Mouse (Mus musculus): ENCODE measurements around the gene Rpl3l.
A peak's percentile ranks its signal among the peaks of the same experiment; 100 is the strongest.
"Not testable (repeated sequence)": the region's sequence is repeated elsewhere in the genome, so short reads cannot be mapped to it uniquely, and the experiment has no call there.

Gene Rpl3l

DNA sequence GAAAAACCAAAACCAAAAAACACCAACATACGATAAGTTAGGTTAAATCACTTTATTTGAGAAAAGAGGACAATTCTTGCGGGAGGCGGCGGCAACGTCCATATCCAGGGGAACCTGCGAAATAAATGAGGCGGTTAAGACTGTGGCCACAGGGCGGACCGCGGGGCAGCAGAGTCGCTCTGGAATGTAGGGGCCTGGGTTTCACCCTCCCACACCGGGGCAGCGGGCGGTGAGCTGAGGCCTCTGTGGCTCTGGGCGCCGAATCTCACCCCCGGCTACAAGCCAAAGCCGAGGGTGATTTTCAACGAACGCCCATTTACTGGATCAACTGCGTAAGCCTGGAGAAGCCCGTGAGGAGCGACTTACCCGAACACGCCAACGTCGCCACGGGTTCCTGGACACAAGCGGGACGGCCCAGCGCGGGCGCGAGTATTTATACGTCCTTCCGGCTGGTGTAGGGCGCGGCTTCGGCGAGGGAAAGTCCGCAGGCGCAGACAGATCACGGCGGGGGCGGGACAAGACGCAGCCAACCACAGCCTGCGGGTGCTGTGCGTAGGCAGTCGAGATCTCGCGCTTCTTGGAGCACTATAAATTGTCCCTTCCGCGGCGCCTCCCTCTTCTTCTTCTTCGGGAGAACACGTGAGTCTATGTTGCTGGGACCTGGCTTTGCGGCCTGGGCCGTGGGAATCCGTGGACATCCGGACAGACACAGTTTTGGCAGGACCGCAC is 8.0 kb upstream of the Rpl3l start:
- peak; percentile 90 to 99 for DNase-seq (ENCODE audit: low spot score in 2 of 2)

DNA sequence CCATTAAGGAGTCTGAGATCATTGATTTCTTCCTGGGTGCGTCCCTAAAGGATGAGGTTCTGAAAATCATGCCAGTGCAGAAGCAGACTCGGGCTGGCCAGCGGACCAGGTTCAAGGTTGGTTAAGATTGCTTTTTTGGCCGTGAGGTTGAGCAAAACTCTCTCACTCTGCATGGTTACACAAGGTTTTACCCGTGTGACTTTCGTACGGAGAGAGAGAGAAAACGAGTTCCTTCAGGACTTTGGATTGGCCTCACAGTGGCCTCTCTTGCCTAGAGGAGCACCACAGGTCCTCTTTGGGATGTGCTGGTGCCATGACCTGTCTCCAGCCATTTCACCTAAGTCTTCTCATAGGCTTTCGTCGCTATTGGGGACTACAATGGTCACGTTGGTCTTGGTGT is 7.0 kb upstream of the Rpl3l start:
- DNase-seq (ENCODE audit: low spot score in 2 of 2) = not testable (repeated sequence)

DNA sequence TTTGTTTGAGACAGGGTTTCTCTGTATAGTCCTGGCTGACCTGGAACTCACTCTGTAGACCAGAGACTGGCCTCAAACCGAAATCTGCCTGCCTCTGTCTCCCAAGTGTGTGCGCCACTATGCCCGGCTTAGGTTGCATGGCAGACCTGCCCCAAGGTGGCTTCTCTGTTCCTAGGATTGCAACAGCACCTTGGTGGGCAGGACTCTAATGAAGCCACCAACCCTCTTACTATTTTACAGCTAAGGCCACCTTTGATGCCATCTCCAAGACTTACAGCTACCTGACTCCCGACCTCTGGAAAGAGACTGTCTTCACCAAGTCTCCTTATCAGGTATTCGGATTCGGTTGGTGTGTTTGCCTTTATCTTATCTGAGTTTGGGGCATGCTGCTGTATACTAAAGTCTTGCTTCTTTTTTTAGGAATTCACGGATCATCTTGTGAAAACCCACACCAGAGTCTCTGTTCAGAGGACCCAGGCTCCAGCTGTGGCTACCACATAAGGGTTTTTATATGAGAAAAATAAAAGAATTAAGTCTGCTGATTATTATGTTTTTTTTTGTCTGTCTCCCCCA is 6.2 kb upstream of the Rpl3l start:
- not testable (repeated sequence) for DNase-seq (ENCODE audit: low spot score in 2 of 2)

DNA sequence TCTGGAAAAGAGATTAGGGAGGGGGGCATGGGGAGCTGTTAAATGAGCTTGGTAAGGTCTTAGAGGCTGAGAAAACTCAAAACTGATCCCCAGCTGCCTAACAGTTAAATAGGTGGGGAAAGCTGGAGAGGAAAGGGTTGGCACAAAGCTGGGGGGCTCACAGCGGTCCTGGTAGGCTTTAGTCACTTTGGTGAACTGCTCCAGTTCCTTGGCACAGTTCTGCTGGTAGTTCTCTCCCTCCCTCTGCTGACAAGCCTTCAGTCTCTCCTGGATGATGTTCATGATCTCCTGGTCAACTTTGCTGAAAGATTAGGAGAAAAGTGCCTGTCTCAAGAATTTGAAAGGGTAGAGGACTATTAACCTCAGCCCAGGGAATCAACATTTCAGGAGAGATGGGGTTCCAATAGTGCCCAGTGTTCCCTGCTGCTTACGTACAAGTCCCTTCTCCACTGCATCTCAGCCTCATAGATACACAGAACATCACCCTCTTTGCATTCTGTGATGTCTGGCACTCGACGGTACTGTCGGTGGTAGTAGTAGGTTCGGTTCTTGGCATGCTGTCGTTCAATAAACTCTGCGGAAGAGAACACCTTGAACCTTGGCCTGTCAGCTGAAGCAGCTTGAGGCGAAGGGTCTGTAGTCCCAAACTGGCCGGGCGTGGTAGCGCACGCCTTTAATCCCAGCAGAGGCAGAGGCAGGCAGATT is 5.2 kb upstream of the Rpl3l start:
- DNase-seq (ENCODE audit: low spot score in 2 of 2) = no peak

DNA sequence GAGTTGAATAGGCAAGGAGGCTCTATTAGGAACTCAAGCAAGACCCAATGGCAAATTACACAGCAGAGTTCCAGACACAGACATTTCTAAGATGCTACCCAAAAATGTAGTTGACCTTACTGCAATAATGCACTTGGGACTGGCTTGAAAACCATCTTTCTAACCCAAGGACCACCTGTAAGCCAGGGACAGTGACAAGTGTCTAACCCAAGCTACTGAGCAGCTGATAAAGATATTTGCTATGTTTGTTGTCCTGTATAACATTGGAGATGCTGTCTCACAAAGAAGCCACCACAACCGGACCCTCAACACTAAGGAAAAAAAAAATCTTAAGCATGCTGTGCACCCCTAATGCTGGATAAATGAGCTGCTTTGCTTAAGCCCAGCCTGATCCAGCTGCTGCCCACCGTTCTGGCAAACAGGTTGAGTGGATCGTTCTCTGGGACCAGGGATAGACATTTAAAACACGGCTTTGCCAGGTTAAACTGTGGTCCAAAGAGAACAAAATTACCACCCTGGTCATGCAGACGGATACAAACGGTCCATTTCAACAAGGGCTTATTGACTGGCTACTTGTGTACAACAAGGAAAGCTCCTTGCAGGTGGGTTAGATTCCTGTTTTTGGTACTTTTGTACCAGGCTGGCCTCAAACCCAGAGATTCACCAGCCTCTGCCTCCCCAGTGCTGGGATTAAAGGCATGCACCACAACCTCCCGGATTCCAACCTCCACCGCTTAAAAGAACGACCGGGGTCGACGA is 4.3 kb upstream of the Rpl3l start:
- DNase-seq (ENCODE audit: low spot score in 2 of 2) = no peak

DNA sequence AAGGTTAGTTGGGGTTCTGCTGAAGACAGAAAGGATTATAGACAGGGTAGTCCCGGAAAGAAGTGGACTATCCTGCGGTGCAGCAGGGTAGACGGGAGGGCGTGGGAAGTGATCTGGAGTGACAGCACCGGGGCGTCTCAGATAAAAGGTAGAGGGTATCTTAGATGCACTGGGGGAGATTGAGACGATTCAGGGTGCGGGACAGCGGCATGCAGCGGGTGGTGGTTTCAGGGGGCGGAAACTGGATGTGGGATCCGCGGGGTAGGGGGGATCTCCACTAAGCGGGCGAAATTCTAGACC is 3.8 kb upstream of the Rpl3l start:
- peak in 1 of 2 experiments; percentile 61 for DNase-seq (ENCODE audit: low spot score in 2 of 2)

DNA sequence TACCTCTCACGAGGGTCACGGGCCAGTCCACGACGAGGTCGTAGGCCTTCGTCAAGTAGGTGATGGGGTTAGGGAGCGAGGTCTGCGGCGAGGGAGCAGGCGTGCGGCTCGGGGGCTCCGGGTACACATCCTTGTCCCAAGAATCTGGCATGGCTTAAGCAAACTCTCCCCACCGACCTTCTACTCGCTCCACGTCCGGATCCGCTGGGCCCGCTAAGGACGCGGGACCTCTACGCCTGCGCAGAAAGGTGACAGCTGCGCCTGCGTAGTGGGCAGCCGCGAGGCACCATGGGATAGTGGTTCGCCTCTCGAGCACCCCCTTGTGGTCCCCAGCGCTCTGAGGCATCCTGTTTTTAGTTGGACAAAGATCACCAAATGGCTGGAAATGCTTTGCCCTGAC is 3.4 kb upstream of the Rpl3l start, which contains the start of gene Ndufb10:
TSS of gene Ndufb10 (minus strand) at position 295 of the 400 bp plus-strand sequence.
- peak; percentile 97 to 99 for DNase-seq (ENCODE audit: low spot score in 2 of 2)

DNA sequence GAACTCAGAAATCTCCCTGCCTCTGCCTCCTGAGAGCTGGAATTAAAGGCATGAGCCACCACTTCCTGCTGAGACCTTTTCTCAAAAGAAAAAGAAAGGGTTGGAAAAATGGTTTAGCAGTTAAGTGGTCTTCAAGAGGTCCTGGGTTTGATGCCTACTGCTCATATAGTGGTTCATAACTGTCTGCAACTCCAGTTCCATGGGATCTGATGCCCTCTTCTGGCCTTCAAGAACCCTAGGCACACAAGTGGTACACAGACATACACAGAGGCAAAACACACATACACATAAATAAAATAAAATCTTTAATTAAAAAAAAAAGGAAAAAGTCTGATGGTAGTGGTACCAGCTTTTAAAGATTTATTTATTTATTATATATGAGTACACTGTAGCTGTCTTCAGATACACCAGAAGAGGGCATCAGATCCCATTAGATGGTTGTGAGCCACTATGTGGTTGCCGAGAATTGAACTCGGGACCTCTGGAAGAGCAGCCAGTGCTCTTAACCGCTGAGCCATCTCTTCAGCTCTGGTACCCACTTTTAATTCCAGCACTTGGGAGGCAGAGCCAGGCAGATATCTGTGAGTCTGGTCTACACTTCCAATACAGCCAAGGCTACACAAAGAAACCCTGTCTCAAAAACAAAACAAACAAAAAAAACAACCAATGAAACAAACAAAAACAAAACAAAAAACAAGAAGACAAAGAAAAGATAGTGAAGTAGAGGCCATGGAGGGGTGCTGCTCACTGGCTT is 1.8 kb upstream of the Rpl3l start:
- DNase-seq (ENCODE audit: low spot score in 2 of 2) = no peak

DNA sequence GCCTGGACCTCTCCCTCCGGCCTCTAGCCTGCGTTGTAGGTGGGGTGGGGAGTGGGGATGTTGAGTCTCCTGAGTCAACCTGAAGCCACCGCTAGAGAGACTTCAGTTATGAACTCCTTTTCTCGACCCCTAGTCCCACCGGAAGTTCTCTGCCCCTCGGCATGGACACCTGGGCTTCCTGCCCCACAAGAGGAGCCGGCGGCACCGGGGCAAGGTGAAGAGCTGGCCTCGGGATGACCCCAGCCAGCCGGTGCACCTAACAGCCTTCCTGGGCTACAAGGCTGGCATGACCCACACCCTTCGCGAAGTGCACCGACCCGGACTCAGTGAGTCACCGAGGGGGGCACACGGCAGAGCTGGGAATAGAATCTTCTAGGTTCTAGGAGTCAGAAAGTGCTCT is 564 bp downstream of the Rpl3l start:
- DNase-seq (ENCODE audit: low spot score in 2 of 2) = no peak

DNA sequence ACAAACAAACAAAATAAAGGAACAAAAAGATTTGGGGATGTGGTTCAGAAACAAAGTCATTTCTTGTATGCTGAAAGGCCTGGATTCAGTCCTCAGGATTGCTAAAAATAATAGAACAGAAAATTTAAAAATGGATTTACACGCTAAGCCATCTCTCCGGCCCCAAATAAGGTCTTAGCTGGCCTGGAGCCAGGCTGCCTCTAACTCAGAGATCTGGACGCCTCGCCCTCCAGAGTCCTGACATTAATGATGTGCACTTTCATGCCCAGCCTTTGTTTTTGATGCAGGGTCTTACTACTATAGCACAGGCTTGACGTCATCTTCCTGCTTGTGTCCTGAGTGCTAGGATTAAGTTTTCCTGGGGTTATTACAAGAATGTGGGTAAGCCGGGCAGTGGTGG is 1.4 kb downstream of the Rpl3l start:
- DNase-seq (ENCODE audit: low spot score in 2 of 2) = no peak

DNA sequence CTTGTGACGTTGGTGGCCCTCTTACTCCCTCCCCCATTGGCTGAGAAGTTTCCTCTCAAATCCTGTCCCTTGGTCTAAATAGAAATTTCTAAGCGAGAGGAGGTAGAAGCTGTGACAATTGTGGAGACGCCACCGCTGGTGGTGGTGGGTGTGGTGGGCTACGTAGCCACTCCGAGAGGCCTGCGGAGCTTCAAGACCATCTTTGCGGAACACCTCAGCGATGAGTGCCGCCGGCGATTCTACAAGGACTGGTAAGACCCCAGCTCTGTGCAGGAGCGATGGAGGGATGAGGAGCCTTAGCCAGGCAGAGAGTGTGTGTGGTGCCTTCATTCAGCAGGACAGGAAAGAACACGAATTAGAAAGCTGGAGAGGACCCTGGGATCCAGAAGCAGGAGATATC is 3.2 kb downstream of the Rpl3l start:
- no peak for DNase-seq (ENCODE audit: low spot score in 2 of 2)

DNA sequence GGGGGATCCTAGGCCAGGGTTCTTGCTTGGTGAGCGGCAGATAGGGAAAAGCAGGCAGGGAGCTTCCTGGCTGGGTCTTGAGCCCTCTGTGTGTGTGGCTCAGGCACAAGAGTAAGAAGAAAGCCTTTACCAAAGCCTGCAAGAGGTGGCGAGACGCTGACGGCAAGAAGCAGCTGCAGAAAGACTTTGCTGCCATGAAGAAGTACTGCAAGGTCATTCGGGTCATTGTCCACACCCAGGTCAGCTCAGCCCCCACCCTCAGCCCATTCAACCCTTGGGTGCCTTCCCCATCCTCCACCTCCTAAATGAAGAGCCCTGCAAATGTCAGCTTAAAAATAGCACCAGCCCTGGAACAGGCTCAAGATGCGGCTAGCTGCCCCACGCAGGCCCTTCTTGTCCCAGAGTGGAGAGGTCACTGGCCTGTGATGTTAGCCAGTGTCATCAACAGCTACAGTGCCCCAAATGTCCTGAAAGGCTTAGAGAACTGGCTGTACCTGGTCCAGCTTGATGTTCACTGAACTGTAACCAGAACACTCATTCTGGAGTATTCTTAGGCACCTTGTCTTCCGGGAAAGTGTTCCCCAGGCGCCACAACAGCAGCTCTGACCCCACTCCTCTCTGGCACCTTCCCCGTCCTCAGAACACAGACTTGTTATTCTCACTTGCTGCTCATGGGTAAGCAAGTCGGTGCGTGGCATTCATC is 4.8 kb downstream of the Rpl3l start:
- no peak for DNase-seq (ENCODE audit: low spot score in 2 of 2)

DNA sequence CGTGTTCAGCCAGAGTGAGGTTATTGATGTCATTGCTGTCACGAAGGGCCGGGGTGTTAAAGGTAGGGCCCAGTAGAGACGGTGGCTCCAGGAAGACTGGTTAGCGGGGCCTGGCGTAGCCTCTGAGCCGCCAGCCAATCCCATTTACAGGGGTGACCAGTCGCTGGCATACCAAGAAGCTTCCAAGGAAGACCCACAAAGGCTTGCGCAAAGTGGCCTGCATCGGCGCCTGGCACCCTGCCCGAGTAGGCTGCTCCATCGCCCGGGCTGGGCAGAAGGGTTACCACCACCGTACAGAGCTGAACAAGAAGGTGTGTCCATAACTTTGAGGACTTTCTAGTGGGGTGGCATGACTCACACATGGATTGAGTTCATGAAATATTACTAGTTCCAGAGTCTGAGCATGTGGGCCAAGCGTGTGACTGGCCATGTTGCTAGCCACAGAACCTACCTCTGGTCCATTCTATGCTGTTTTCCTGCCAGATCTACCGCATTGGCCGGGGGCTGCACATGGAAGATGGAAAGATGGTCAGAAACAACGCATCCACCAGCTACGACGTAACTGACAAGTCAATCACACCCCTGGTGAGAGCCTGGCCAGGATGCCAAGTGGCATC is 5.9 kb downstream of the Rpl3l start:
- no peak for DNase-seq (ENCODE audit: low spot score in 2 of 2)

DNA sequence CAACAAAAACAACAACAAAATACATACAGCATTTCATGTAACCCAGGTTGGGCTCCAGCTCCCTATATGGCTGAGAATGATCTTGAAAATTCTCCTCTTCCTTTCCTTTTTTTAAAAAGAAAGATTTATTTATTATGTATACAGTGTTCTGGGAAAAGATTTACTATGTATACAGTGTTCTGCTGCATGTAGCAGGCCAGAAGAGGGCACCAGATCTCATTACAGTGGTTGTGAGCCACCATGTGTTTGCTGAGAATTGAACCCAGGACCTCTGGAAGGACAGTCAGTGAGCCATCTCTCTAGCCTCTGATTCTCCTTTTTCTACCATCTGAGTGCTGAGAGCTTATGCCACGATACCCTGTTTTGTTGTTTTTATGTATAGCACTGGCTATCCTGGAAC is 6.9 kb downstream of the Rpl3l start:
- DNase-seq (ENCODE audit: low spot score in 2 of 2) = no peak

DNA sequence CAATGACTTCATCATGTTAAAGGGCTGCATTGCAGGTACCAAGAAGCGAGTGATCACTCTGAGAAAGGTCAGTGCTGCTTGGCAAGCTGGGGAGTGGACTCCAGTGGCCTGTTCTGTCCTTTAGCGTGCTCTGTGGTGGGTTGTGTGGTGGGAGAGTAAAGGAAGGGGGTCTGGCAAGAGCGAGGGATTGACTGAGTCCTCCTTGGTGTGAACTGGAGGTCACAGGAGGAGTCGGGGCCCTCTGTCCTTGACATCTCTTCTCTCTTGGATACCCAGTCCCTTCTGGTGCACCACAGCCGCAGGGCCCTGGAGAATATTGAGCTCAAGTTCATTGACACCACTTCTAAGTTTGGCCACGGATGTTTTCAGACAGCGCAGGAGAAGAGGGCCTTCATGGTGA is 7.8 kb downstream of the Rpl3l start:
- no peak for DNase-seq (ENCODE audit: low spot score in 2 of 2)

DNA sequence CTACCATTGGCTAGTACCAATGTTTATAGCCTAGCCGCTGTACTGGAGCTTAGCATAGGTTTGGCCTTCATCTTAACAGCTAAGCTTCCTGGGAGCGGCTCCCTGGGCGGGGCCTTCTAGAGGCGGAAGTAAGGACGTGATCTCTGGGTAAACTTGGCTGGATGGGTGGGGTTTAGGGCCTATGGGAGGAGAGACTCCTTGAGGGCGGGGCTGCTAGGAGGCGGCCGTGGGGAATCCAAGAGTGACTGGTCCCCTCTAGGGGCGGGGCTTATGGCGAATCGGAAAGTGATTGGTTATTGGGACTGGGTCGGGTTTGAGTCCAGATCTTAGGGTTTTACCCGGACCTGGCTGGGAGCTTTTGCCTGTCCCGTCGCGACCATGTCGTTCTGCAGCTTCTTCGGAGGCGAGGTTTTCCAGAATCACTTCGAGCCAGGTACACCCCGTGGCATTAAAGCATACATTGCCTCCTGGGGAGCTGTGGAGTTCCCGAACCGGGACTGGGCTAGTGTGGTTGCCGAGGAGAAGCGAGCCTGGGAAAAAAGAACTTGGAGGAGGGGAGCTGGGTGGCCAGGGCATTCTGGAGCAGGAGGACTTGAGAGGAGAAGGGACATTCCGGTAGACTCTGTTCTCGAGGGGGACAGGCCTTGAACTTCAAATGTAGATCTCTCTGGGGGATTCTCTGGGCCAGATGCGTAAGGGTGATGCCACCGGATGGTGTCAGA is 8.9 kb downstream of the Rpl3l start, which contains the start of gene Msrb1:
TSS of gene Msrb1 (plus strand) at position 313 of the 722 bp plus-strand sequence.
- DNase-seq (ENCODE audit: low spot score in 2 of 2) = peak; percentile 93 to 98

DNA sequence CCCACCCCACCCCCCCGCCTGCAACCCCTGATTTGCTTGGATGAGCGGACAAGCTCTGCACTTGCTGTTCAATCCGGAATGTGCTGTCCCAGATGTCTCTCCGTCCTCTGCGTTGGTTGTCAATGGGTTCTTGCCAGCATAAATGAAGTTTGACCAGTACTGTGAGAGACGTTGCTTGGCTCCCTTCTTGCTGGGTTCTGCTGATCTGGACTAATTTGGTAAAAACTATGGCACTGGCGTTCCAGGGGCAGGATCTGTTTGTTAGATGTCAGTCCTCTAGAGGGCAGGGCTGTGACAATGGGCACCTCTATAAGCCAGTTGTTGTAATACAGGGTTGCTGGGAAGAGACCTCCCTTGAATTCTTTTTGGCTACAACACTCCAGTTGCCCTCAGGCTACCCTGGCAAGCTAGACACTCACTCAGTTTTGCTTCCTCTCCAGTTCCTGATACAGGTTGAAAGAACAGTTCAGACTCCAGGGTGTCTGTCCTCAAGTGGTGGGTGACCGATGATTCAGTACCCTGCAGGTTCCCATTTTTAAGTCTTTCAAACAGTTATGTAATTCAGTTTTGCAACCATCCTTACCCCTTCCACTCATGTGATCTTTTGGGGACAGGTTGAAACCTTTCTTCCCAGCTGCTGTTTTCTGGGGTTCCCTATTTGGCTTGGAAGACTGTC is 9.7 kb downstream of the Rpl3l start:
- no peak for DNase-seq (ENCODE audit: low spot score in 2 of 2)

DNA sequence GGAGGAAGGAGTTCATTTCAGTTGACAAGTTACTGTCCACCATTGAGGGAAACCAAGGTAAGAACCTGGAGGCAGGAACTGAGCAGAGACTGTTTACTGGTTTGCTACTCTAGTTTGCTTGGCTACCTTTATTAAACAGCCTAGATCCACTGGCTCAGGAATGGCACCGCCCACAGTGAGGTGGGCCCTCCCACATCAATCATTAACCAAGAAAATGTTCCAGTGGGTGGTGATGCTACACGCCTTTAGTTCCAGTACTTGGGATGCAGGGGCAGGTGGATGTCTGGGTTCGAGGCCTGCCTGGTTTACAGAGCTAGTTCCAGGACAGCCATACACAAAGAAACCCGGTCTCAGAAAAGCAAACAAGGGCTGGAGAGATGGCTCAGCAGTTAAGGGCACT is 10.6 kb downstream of the Rpl3l start:
- DNase-seq (ENCODE audit: low spot score in 2 of 2) = no peak

DNA sequence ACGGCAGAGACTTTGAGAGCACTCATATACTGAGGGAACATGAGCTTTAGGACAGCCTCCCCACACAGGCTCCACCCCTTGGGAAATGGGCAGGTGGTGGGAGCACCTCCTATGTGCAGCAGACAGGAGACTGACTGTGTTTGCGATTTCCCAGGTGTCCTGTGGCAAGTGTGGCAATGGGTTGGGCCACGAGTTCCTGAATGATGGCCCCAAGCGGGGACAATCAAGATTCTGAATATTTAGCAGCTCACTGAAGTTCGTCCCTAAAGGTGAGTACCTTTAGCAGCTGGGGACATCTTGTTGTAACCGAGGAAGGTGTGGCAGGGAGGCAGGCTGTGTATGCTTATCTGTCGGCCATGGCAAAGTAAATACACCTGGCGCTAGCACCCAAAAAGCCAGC is 12.3 kb downstream of the Rpl3l start:
- DNase-seq (ENCODE audit: low spot score in 2 of 2) = no peak

All from spleen, postnatal 10 days (tissue).